Comparison of ENCODE assay signal across 9 mouse cellular contexts in genomic region chr3:135597014-135597413, GRCm38 (mm10).
DNase-seq lines count a peak whose midpoint lies in the region; ATAC-seq and TF ChIP-seq lines count a peak whose summit lies in the region.
"Had no signal": no experiment of that assay in that cellular context is flagged by ENCODE, and none has a peak within 500 bp of the region (broad histone marks: within the 10 kb centered on the region; RNA-seq: fewer than 3 reads in every experiment).

No protein-coding gene starts in this region.

- H3K4me3 ChIP-seq in bone marrow, adult 2 months (replicated peaks; ENCODE audit: control insufficient read depth, low read depth, low read length): no peak overlapping the region
- no peak overlapping the region for H3K4me3 ChIP-seq in intestine, embryonic 14.5 days (ENCODE audit: low read depth, low read length)
- H3K4me3 ChIP-seq in lung, embryonic 16.5 days (ENCODE audit: low read length): no peak overlapping the region

- DNase-seq in heart, adult 11 months: peak; percentile 97
- DNase-seq in heart, postnatal 25 days (ENCODE audit: low spot score): no peak
- DNase-seq in intestine, embryonic 14.5 days (ENCODE audit: low spot score): no peak
- DNase-seq in cerebellum, postnatal 10 days: no peak
- no peak for DNase-seq in B cell, adult 2 months
- DNase-seq in cerebellum, adult 9-11 months: no peak
- DNase-seq: cerebellum, adult 11-12 months had no signal

- no peak for TF ChIP-seq POLR2A in bone marrow, adult 2 months (IDR thresholded peaks at IDR 0.05; ENCODE audit: borderline replicate concordance, control insufficient read depth, low read depth, low read length)

- peaks cover 55% of the 10 kb centered on the region for H3K36me3 ChIP-seq in intestine, embryonic 14.5 days (ENCODE audit: control insufficient read depth, insufficient read depth, low read length)
- peaks cover 9% of the 10 kb centered on the region for H3K36me3 ChIP-seq in lung, embryonic 16.5 days (ENCODE audit: control insufficient read depth, insufficient read depth, low read length)

- H3K9me3 ChIP-seq in intestine, embryonic 14.5 days (ENCODE audit: control insufficient read depth, low read length): no peaks in the 10 kb centered on the region
- H3K9me3 ChIP-seq in lung, embryonic 16.5 days (ENCODE audit: control insufficient read depth, low read length): no peaks in the 10 kb centered on the region

- H3K27ac ChIP-seq in bone marrow, adult 2 months (ENCODE audit: control insufficient read depth, insufficient read depth, low read depth, low read length, poor library complexity): peak overlapping the region; percentile 33
- H3K27ac ChIP-seq in intestine, embryonic 14.5 days (ENCODE audit: low read depth): peak overlapping the region; percentile 55; the same call in 1 of the 2 replicates
- H3K27ac ChIP-seq in lung, embryonic 16.5 days (ENCODE audit: low read length): peak overlapping the region; percentile 92

- H3K4me1 ChIP-seq in bone marrow, adult 2 months (ENCODE audit: control insufficient read depth, insufficient read depth, low read length): peaks cover 10% of the 10 kb centered on the region
- peaks cover 5% of the 10 kb centered on the region; the same call in 1 of the 2 replicates for H3K4me1 ChIP-seq in intestine, embryonic 14.5 days (replicated peaks; ENCODE audit: control insufficient read depth, insufficient read depth, low read length)
- H3K4me1 ChIP-seq in lung, embryonic 16.5 days (replicated peaks; ENCODE audit: control insufficient read depth, insufficient read depth, low read length): peaks cover 21% of the 10 kb centered on the region

- 20% methylated on average over 4 of the region's 4 CpGs for WGBS in bone marrow, adult 2 months
- WGBS in intestine, embryonic 14.5 days: 69% methylated on average over 4 of the region's 4 CpGs
- 56% methylated on average over 4 of the region's 4 CpGs for WGBS in lung, embryonic 16.5 days

- H3K9ac ChIP-seq in intestine, embryonic 14.5 days (ENCODE audit: low read length): no peak overlapping the region
- H3K9ac ChIP-seq in lung, embryonic 16.5 days (ENCODE audit: low read length): no peak overlapping the region

- no peak for TF ChIP-seq CTCF in bone marrow, adult 2 months (IDR thresholded peaks at IDR 0.05; ENCODE audit: control insufficient read depth, insufficient read depth, low read length)

- ATAC-seq in intestine, embryonic 14.5 days (replicated peaks; ENCODE audit: low FRiP score, low TSS enrichment, low read depth): no peak
- peak; percentile 51 for ATAC-seq in lung, embryonic 16.5 days (ENCODE audit: low read depth)

- no peaks in the 10 kb centered on the region for H3K27me3 ChIP-seq in intestine, embryonic 14.5 days (replicated peaks; ENCODE audit: control insufficient read depth, insufficient read depth, low read length)
- H3K27me3 ChIP-seq in lung, embryonic 16.5 days (ENCODE audit: control insufficient read depth, insufficient read depth, low read depth, low read length): no peaks in the 10 kb centered on the region

- no peak overlapping the region for H3K4me2 ChIP-seq in intestine, embryonic 14.5 days (ENCODE audit: low read length)
- H3K4me2 ChIP-seq in lung, embryonic 16.5 days (ENCODE audit: low read depth, low read length): no peak overlapping the region

- intact Hi-C loops in heart, postnatal 25 days (cut with DNase I): no loop called here

Comparison
In these comparisons a context has a peak if more than half of its experiments do, and no peak if none do; other contexts are left out.
1. H3K27ac ChIP-seq: peak in every context shown above with its lines; median percentile 92 in lung, embryonic 16.5 days; 55 in intestine, embryonic 14.5 days; 33 in bone marrow, adult 2 months.